Mouse (Mus musculus) G1E (cell line): ENCODE results near the gene Fahd1. TPM values are rescaled to one million over a fixed set of nuclear protein-coding genes. Genes with fewer than 3 reads are reported as not detected.

ENCODE experiments used
- ATAC-seq: 2 replicates; pipeline ENCODE4 v1.8.0; 2016; ENCODE audit warnings: mild to moderate bottlenecking; ENCODE audit not compliant: insufficient number of reproducible peaks, poor library complexity, low FRiP score, severe bottlenecking; ENCODE audit errors: extremely low read depth
- DNase-seq: peaks from one replicate; pipeline ENCODE4 v3.0.0; 2012; ENCODE audit warnings: low spot score
- H3K27me3 ChIP-seq: 2 replicates; pipeline ENCODE4 v1.6.1; 2012; ENCODE audit warnings: mild to moderate bottlenecking, low read length, inconsistent platforms; ENCODE audit not compliant: insufficient read depth
- H3K36me3 ChIP-seq: replicated peaks from 2 replicates; pipeline ENCODE3; 2012; ENCODE audit warnings: mild to moderate bottlenecking, inconsistent platforms
- H3K4me1 ChIP-seq: 2 replicates; pipeline ENCODE4 v1.6.1; 2012; ENCODE audit warnings: low read depth, low read length, inconsistent platforms, mixed read lengths; ENCODE audit not compliant: insufficient read depth
- H3K4me3 ChIP-seq: 2 replicates; pipeline ENCODE4 v1.5.1; 2012; ENCODE audit warnings: low read depth, mild to moderate bottlenecking, inconsistent platforms, low read length, moderate library complexity, mixed read lengths
- H3K9me3 ChIP-seq: replicated peaks from 2 replicates; pipeline ENCODE4 v1.6.1; 2012; ENCODE audit warnings: inconsistent platforms
- CTCF ChIP-seq: IDR thresholded peaks from 2 replicates; pipeline ENCODE4 v1.5.1; 2012; ENCODE audit warnings: low read depth, low read length, inconsistent platforms, mixed read lengths
- GATA1 ChIP-seq: IDR thresholded peaks from 2 replicates; pipeline ENCODE4 v1.6.1; 2012; ENCODE audit warnings: borderline replicate concordance, low read length, inconsistent platforms, mixed read lengths
- GATA2 ChIP-seq: IDR thresholded peaks from 2 replicates; pipeline ENCODE4 v1.6.1; 2012; ENCODE audit warnings: low read depth, low read length, inconsistent platforms, borderline replicate concordance
- POLR2AphosphoS5 ChIP-seq: IDR thresholded peaks from 2 replicates; pipeline ENCODE4 v1.6.1; 2012; ENCODE audit warnings: low read depth, low read length, inconsistent platforms; ENCODE audit not compliant: insufficient replicate concordance
- TAL1 ChIP-seq: conservative IDR thresholded peaks from 2 replicates; pipeline ENCODE4 v1.6.1; 2012; ENCODE audit warnings: low read depth, low read length, inconsistent platforms, mixed read lengths
- polyA plus RNA-seq: library from polyadenylated mRNA; stranded (reverse); fragments of >175 nt; gene quantifications from 2 replicates; pipeline ENCODE4 v1.2.3, GENCODE M21; 2012
- total RNA-seq, 2 experiments: library from RNA; stranded (forward) in 1 of 2; stranded (reverse) in 1 of 2; fragments of 200-1000 nt in 1 of 2; fragments of >200 nt in 1 of 2; fragmentation: Nextera tagmentation in 1 of 2; gene quantifications; 2 replicates each; pipeline ENCODE4 v1.2.3; 2014 to 2017

Fahd1 gene
- total and polyA plus RNA-seq, 3 experiments = 4.5 to 16.1 (median 7.9) TPM

DNA sequence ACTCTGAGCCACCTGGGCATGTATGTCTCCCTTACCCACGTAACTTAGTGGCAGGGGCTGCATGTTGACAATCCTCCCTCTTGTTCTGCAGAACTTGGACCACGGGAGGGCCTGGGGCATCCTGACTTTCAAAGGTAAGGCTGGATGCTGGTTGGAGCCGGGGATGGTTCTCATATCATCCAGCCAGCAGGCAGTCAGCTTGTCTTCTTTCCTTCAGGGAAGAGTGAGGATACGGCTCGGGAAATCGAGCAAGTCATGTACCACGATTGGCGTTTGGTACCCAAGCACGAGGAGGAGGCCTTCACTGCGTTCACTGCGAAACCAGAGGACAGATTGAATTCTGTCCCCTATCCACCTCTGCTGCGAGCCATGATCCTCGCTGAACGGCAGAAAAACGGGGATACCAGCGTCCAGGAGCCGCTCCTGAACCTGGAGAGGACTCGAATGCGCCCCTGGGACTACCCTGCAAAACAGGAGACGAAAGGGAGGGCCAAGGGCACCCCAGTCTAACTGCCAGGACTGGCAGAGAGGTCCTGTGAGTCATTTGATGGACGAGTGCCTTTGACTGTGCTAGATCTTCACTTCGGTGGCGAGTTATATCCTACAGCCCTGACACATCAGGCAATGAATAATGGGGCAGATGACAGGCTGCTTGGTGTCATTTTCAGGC is 45.5 kb upstream of the Fahd1 start:
- Histone ChIP-seq H3K4me3 (peak overlapping the region; percentile 92), H3K36me3 (peaks cover 86% of the 10 kb centered on the region), H3K9me3 (no peaks in the 10 kb centered on the region), H3K27me3 (no peaks in the 10 kb centered on the region), H3K4me1 (peaks cover 70% of the 10 kb centered on the region)
- ATAC-seq = no peak
- TF ChIP-seq GATA1 = no peak
- no peak for TF ChIP-seq POLR2AphosphoS5
- no peak for TF ChIP-seq TAL1
- no peak for TF ChIP-seq CTCF
- no peak for TF ChIP-seq GATA2
- peak; percentile 35 for DNase-seq

GRCm38 (mm10) chr17:24894995-24895547 is 44.9 kb upstream of the Fahd1 start, which contains the start of the genes Eme2 and Mrps34:
TSS of gene Eme2 (minus strand) at chr17:24895087.
TSS of gene Mrps34 (plus strand) at chr17:24895116.
- no peaks in the 10 kb centered on the region for H3K9me3 ChIP-seq
- TF ChIP-seq GATA1 = no peak
- TF ChIP-seq POLR2AphosphoS5 = no peak
- TF ChIP-seq CTCF = no peak
- no peak for TF ChIP-seq GATA2
- TF ChIP-seq TAL1 = no peak
- H3K4me3 ChIP-seq = peak within 1 kb of the TSS; percentile 92
- H3K36me3 ChIP-seq = peaks cover 86% of the 10 kb centered on the region
- H3K27me3 ChIP-seq = no peaks in the 10 kb centered on the region
- H3K4me1 ChIP-seq = peaks cover 71% of the 10 kb centered on the region
- DNase-seq (peak; percentile 76), ATAC-seq (0 out of 2 replicates have a peak, but pooled peaks have one; percentile 35)

DNA sequence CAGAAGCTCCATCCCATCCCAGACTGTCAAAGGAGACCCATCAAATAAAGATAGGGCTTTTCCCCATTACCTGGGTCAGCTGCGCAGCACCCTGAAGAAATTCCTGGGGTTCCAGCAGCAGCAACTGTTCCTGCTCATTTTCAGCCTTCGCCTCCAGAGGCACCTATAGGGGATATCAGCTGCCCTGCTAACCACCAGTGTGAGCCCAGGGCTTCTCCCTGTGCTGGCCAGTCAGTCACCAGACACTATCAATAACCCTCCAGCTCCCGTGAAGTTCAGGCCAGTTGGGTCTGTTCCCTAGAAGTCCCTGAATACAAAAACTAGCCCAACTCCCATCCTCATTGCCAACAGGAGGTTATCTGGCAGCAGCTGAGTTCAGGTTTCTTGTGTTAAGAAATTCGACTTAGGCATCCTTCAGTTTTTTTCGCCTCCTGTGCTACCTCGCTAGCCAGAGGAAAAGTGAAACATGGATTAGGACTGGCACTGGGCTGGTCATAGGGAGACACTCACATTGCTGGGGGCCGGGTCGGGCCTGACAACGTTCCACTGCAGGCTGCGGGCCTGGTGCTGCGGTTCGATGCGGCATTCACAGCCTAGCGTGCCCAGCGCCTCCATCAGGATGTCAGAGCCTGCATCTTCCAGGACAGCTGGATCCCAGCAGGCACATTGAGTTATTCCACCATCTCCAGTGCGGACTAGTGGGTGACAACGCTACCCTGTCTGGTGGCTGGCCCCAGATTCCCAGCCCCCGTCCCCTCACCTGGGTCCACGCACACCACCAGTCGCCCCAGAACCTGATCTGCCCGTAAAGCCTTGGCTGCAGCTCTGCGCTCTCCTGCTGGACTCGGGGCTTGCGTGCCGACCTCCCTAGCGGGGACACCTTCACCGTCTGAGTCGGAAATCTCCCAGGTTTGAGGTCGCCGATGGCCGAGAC is 44.2 kb upstream of the Fahd1 start:
- peaks cover 86% of the 10 kb centered on the region for H3K36me3 ChIP-seq
- peak overlapping the region; percentile 92 for H3K4me3 ChIP-seq
- ATAC-seq (no peak), DNase-seq (no peak)
- no peaks in the 10 kb centered on the region for H3K9me3 ChIP-seq
- no peaks in the 10 kb centered on the region for H3K27me3 ChIP-seq
- H3K4me1 ChIP-seq = peaks cover 77% of the 10 kb centered on the region
- TF ChIP-seq CTCF = no peak
- TF ChIP-seq TAL1 = no peak
- no peak for TF ChIP-seq POLR2AphosphoS5
- no peak for TF ChIP-seq GATA2
- TF ChIP-seq GATA1 = no peak

GRCm38 (mm10) chr17:24893276-24893675 is 43.1 kb upstream of the Fahd1 start:
- Histone ChIP-seq H3K4me1 (peaks cover 77% of the 10 kb centered on the region), H3K27me3 (no peaks in the 10 kb centered on the region), H3K36me3 (peaks cover 84% of the 10 kb centered on the region), H3K4me3 (peak overlapping the region; percentile 92; the same call in 1 of the 2 replicates), H3K9me3 (no peaks in the 10 kb centered on the region)
- DNase-seq (no peak), ATAC-seq (no peak)
- TF ChIP-seq POLR2AphosphoS5 = no peak
- TF ChIP-seq TAL1 = no peak
- no peak for TF ChIP-seq GATA2
- TF ChIP-seq GATA1 = no peak
- no peak for TF ChIP-seq CTCF

GRCm38 (mm10) chr17:24892785-24893184 is 42.6 kb upstream of the Fahd1 start:
- Histone ChIP-seq H3K4me1 (peaks cover 76% of the 10 kb centered on the region), H3K9me3 (no peaks in the 10 kb centered on the region), H3K4me3 (peak overlapping the region; percentile 45; the same call in 1 of the 2 replicates), H3K36me3 (peaks cover 83% of the 10 kb centered on the region), H3K27me3 (no peaks in the 10 kb centered on the region)
- ATAC-seq (no peak), DNase-seq (no peak)
- TF ChIP-seq GATA1 (no peak), GATA2 (no peak), TAL1 (no peak), POLR2AphosphoS5 (no peak), CTCF (no peak)

GRCm38 (mm10) chr17:24891321-24891720 is 41.2 kb upstream of the Fahd1 start:
- no peaks in the 10 kb centered on the region for H3K9me3 ChIP-seq
- H3K27me3 ChIP-seq = no peaks in the 10 kb centered on the region
- ATAC-seq (no peak), DNase-seq (no peak)
- H3K4me1 ChIP-seq = peaks cover 71% of the 10 kb centered on the region
- no peak overlapping the region; the same call in 1 of the 2 replicates for H3K4me3 ChIP-seq
- TF ChIP-seq GATA1 = no peak
- no peak for TF ChIP-seq GATA2
- no peak for TF ChIP-seq TAL1
- TF ChIP-seq CTCF = no peak
- TF ChIP-seq POLR2AphosphoS5 = no peak
- H3K36me3 ChIP-seq = peaks cover 74% of the 10 kb centered on the region
